Comparison of ENCODE assay signal across 13 mouse cellular contexts in the genomic region with DNA sequence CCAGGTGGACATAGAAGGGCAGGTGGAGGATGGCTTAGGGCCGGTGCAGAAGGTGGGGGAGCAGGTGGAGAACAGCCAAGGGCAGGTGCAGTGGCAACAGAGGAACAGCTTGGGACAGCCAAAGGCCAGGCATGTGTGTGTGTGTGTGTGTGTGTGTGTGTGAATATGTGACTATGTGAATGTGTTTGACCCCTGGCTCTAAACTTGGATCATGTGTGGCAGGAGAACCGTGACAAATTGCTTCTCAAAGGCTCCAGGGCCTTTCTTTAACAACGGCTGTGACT.
A peak's percentile ranks its signal among the peaks of the same experiment; 100 is the strongest.
DNase-seq lines count a peak whose midpoint lies in the region; TF ChIP-seq lines count a peak whose summit lies in the region.
"Had no signal": no experiment of that assay in that cellular context is flagged by ENCODE, and none has a peak within 500 bp of the region (broad histone marks: within the 10 kb centered on the region; RNA-seq: fewer than 3 reads in every experiment).

No protein-coding gene starts in this region.

- no peaks in the 10 kb centered on the region for H3K27me3 ChIP-seq in cerebellum, adult 2 months (ENCODE audit: control insufficient read depth, insufficient read depth, low read length)
- H3K27me3 ChIP-seq: limb, embryonic 13.5 days; neural tube, embryonic 13.5 days had no signal

- WGBS in cerebellum, adult 2 months: 30% methylated on average over 3 of the region's 3 CpGs

- DNase-seq in kidney, adult 11 months: peak; percentile 61
- DNase-seq in kidney, postnatal 14 days: no peak
- peak; percentile 20 to 38 for DNase-seq in cerebellum, adult 2 months
- DNase-seq in cerebellum, postnatal 36 days: peak; percentile 26 to 44
- DNase-seq in kidney, postnatal 10 days: peak; percentile 32
- no peak for DNase-seq in lung, postnatal 10 days
- no peak for DNase-seq in adrenal gland, adult 2 months
- DNase-seq: right cerebral cortex, postnatal 25 days; thymus, postnatal 36 days had no signal

- TF ChIP-seq CTCF in cerebellum, adult 2 months (IDR thresholded peaks at IDR 0.05; ENCODE audit: borderline replicate concordance, insufficient read depth, low read depth, low read length): no peak

- no peak overlapping the region for H3K4me3 ChIP-seq in cerebellum, adult 2 months (replicated peaks; ENCODE audit: insufficient read depth, low read depth, low read length)
- H3K4me3 ChIP-seq: gastrocnemius, adult 2 months; limb, embryonic 13.5 days; neural tube, embryonic 13.5 days had no signal

- H3K4me1 ChIP-seq in cerebellum, adult 2 months (ENCODE audit: control insufficient read depth, insufficient read depth, low read length): peaks cover 5% of the 10 kb centered on the region; the same call in 1 of the 2 replicates

- TF ChIP-seq POLR2A in cerebellum, adult 2 months (IDR thresholded peaks at IDR 0.05; ENCODE audit: borderline replicate concordance, insufficient read depth, low read length): no peak

- H3K27ac ChIP-seq in cerebellum, adult 2 months (ENCODE audit: insufficient read depth, low read length): no peak overlapping the region
- H3K27ac ChIP-seq: gastrocnemius, adult 2 months; hindbrain, postnatal 0 days; limb, embryonic 13.5 days; neural tube, embryonic 13.5 days had no signal

Comparison
In these comparisons a context has a peak if more than half of its experiments do, and no peak if none do; other contexts are left out.
1. DNase-seq: peak in kidney, adult 11 months (single experiment), cerebellum, adult 2 months (2 of 2), cerebellum, postnatal 36 days (2 of 2) and kidney, postnatal 10 days (single experiment); none in kidney, postnatal 14 days (single experiment), lung, postnatal 10 days (single experiment) and adrenal gland, adult 2 months (single experiment).